In genomic region chr16:31980946-31981345, GRCm38 (mm10) we compare ENCODE assay signal across 14 mouse cellular contexts. TPM values are rescaled to one million over a fixed set of nuclear protein-coding genes. Genes with fewer than 3 reads are reported as not detected.
"Had no signal": no experiment of that assay in that cellular context is flagged by ENCODE, and none has a peak within 500 bp of the region (broad histone marks: within the 10 kb centered on the region; RNA-seq: fewer than 3 reads in every experiment).

No protein-coding gene starts in this region.

- ATAC-seq: midbrain, embryonic 16.5 days had no signal

- H3K9ac ChIP-seq: limb, embryonic 13.5 days; liver, embryonic 15.5 days; lung, embryonic 14.5 days; midbrain, embryonic 12.5 days had no signal

- H3K4me3 ChIP-seq: limb, embryonic 13.5 days; liver, embryonic 15.5 days; midbrain, embryonic 12.5 days had no signal

- DNase-seq: kidney, adult 9 months; kidney, postnatal 10 days; left cerebral cortex, postnatal 4 days; lung, embryonic 14.5 days; lung, postnatal 14 days; right cerebral cortex, postnatal 4 days; spleen, adult 18-20 months; thymus, adult 18-20 months; thymus, postnatal 14 days had no signal

- H3K4me1 ChIP-seq: limb, embryonic 13.5 days; liver, embryonic 15.5 days; midbrain, embryonic 12.5 days had no signal

- H3K4me2 ChIP-seq: limb, embryonic 13.5 days; liver, embryonic 15.5 days; lung, embryonic 14.5 days; midbrain, embryonic 12.5 days had no signal

- H3K27ac ChIP-seq: limb, embryonic 13.5 days; liver, embryonic 15.5 days; midbrain, embryonic 12.5 days had no signal

- H3K9me3 ChIP-seq: limb, embryonic 13.5 days; liver, embryonic 15.5 days; midbrain, embryonic 12.5 days had no signal

- H3K27me3 ChIP-seq: limb, embryonic 13.5 days; liver, embryonic 15.5 days; midbrain, embryonic 12.5 days had no signal

RNA-seq across cellular contexts. Expression of gene Pigz, which starts 47.3 kb away (rescaled TPM):
- total RNA-seq: megakaryocyte-erythroid progenitor cell, adult 5-6 weeks had no signal
